Mouse (Mus musculus) liver, postnatal 0 days (tissue): ENCODE results near the gene Otos.

Experiments used
- CTCF ChIP-seq: sonication (generic); IDR thresholded peaks from 2 replicates; pipeline ENCODE4 v1.5.1; 2016; ENCODE audit warnings: antibody characterized with exemption, low read depth
- EP300 ChIP-seq: IDR thresholded peaks from 2 replicates; pipeline ENCODE4 v1.6.1; 2016; ENCODE audit warnings: antibody characterized with exemption, low read depth, mild to moderate bottlenecking

GRCm38 (mm10) chr1:92643691-92644090 lies 5.0 kb downstream of the Otos start:
- no peak for TF ChIP-seq CTCF
- TF ChIP-seq EP300 = no peak
